Mouse (Mus musculus) brain, adult 2 months (tissue): ENCODE measurements at regions not wholly inside any gene's neighbourhood (a gene's known extent, or its start where the extent isn't known, plus 50 kb on each side); places are given as distances from the start of the nearest gene placed in this dataset.
A peak's percentile ranks its signal among the peaks of the same experiment; 100 is the strongest.
"Not testable (repeated sequence)": the region's sequence is repeated elsewhere in the genome, so short reads cannot be mapped to it uniquely, and the experiment has no call there.

ENCODE experiments used
- DNase-seq: peaks from one replicate; pipeline ENCODE4 v3.0.0; 2011; ENCODE audit warnings: low read depth, low spot score

- peak; percentile 19 for DNase-seq
Observed at GRCm38 (mm10) chr9:32940919-32941767, 305.1 kb downstream of the Ets1 start.

DNA sequence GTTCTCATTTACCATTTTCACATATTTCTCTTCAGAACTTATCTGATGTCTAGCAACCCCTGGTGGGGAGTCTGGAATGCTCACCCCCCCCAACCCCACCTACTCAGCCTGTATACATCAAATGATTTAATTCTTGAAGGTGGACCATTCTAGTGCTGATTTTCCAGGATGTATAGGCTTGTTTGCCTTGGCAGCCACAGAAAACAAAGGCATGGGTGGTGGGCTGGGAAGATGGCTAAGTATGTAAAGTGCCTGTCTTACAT, 305.7 kb downstream of the Ets1 start:
- no peak for DNase-seq

DNA sequence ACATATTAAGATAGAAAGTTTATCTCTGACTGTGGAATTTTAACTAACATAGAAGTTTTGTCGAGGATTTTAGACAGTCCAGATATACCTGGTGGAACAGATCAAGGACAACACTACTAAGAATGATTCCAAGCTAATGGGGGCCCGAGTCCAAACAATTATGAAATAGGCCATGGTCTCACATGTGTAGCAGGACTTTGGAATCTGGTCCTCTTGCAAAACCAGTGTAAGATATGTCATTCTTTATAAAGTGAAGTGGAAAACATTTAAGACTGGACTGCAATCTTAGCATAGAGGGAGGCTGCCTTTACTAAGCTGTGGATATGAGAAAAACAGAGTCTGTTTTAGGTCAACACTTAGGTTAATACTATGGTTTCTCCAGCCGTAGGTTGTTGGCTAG, 311.2 kb downstream of the Ets1 start:
- no peak for DNase-seq

DNA sequence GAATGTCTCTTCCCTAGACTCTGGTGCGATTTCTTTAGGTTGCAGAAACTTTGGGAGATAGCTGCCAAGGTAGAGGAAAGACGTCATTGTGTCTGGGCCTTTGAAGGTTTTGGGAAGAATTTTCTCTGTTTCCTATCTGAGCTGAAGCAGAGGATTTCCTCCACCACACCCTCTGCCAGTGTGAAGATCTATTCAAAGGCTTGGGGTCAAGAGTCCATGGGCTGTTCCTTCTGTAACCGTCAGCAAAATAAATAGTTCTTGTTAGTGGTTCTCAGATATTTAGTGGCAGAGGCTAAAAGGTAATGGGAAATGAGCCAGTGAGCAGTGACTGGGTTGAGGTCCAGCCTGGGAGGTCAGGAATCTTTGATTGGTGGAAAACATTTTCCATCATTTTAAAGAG, 313.0 kb downstream of the Ets1 start:
- no peak for DNase-seq

DNA sequence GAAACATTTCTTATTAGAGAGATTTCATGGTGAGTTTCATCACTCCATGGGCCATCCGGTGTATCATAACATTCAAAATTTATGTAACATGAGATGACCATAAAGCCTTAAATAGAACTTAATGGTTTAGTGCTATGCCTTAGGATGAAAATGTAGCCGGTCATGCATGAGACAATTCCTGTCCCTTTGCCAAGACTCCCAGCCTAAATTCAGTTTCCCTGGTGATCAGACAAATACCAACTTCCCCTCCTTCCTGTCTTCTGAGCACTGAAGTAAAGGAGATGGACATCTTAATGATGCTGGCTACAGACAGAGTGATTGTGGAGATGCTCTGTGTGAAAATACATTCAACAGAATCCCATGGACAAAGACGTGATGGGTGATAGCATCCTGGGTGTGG, 322.7 kb downstream of the Ets1 start:
- no peak for DNase-seq

- DNase-seq, result not testable (repeated sequence)
Observed at GRCm38 (mm10) chr9:32959468-32959867, 323.4 kb downstream of the Ets1 start.

- no peak for DNase-seq
Observed at GRCm38 (mm10) chr9:32962679-32963205, 326.7 kb downstream of the Ets1 start.

- DNase-seq, result no peak
Observed at GRCm38 (mm10) chr9:32968446-32968845, 332.4 kb downstream of the Ets1 start.

- DNase-seq, result no peak
Observed at GRCm38 (mm10) chr9:32971421-32971820, 335.4 kb downstream of the Ets1 start.

- DNase-seq, result no peak
Observed at GRCm38 (mm10) chr9:32971926-32972325, 335.9 kb downstream of the Ets1 start.

DNA sequence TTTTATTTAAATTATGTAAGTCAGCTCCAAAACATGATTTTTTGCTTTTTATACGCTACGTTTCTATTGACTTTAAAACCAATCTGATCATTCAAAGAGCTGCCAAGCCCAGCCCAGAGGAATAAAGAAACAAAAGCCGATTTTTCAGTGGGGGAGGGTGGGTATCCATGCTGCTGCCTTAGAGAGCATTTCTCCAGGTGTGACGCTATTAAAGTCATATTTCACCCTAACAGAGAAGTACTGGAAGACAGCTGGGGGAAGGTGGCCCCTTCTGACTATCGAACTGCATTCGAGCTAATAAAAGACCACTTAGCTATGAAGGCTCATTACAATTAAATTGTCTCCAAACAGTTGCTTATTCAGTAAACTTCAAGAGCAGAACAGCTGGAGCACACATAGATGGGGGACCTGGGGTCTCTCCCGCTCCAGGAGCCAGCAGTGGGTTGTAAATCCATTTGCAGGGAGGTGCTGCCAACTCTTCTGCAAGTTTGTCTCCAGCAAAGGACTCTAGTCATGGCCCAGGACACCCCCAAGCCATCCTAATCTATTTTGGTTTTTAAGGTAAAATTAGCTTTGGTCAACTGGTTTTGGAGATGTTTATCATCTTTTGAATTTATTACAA, 336.5 kb downstream of the Ets1 start:
- no peak for DNase-seq

- DNase-seq, result peak; percentile 1
Observed at GRCm38 (mm10) chr9:32977732-32978131, 341.7 kb downstream of the Ets1 start.

DNA sequence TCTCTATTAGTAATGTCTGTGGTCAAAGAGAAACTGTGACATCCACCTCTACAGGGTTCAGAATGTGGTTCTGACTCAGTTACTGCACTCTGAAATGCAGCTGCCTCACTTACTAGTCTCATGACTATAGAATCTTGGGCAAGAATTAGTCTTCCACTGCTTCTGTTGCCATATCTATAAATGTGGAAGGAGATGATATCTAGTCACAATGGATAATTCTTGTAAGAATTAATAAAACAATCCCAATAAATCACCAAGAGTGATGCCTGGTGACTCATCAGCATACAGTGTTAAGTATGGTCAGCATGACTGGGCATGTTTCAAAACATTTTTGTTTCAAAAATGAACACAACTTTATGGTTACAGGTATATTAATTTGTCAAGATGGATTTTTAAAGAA, 344.8 kb downstream of the Ets1 start:
- DNase-seq, result no peak

DNA sequence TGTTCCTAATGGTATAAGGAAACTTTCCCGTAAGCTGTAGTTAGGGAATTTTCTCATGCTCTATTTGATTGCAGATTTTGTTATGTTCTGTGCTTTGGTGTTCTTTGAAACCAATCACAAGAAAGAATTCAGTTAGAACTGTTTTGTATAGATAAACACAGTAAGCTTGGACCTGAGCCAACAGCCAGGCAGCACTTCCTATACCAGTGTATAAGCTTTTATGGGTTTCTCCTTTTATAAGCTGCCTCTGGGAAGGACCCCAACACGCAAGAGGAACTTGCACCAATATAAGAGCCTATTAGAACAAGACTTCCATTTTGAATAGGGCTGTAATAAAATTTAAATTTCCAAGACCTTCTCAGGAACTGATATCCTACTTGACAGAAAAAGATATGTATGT, 347.2 kb downstream of the Ets1 start:
- no peak for DNase-seq

DNA sequence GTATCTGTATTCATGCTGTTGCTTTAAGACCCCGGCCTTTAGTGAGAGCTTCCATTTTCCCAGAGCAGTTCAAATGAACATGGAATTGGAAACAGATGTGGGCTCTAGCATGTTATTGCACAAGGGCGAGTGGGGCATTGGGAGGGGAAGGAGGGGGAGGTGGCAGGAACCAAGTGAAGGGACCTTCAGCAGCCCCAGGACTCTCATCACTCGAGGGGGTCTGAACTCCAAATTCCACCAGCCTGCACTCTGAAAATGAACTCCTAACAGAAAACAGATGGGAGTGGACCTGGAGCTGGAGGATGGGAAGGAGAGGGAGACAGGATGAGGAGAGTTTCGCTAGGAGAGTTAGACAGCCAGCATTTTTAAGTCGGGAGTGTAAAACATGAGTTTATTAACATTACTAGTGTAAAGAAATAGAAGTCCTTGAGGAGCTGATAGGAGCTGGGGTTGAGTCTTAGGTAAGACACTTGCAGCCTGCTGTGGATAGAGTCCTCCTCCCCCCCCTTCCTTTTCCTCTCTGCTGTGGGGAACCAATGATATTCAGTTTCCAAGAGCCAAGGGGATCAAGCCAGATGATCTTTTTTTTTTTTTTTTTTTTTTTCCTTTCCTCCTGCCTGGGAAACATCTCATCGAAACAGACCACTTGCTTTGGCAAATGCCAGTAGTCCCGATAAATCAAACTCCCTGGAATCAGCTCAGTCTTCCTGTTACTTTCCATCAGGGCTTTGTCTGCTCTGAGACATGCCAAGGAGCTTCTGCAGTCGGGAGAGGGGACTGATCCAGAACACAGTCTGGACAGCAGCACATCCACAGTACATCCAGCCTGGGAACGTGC, 351.0 kb downstream of the Ets1 start:
- DNase-seq, result peak; percentile 1

- DNase-seq, result no peak
Observed at GRCm38 (mm10) chr9:32989006-32989405, 353.0 kb downstream of the Ets1 start.

DNA sequence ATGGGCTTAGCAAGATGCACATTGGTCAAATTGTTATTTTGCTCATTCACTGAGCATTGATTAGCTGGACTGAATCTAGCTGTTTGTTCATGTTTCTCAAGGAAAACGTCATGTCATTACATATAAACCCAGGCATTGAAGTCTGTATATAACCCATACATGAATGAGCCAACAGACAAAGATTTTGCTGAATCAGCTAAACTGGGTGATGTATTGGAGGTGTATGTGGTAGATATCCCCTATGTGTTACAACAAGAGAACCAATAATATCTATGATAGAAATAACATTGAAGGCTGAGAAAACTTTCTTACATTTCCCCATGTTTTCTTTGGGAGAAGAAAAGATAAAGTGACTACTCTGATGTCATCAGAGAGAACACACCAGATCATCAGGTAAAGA, 362.3 kb downstream of the Ets1 start:
- no peak for DNase-seq

- no peak for DNase-seq
Observed at GRCm38 (mm10) chr9:33000691-33001164, 364.7 kb downstream of the Ets1 start.

DNA sequence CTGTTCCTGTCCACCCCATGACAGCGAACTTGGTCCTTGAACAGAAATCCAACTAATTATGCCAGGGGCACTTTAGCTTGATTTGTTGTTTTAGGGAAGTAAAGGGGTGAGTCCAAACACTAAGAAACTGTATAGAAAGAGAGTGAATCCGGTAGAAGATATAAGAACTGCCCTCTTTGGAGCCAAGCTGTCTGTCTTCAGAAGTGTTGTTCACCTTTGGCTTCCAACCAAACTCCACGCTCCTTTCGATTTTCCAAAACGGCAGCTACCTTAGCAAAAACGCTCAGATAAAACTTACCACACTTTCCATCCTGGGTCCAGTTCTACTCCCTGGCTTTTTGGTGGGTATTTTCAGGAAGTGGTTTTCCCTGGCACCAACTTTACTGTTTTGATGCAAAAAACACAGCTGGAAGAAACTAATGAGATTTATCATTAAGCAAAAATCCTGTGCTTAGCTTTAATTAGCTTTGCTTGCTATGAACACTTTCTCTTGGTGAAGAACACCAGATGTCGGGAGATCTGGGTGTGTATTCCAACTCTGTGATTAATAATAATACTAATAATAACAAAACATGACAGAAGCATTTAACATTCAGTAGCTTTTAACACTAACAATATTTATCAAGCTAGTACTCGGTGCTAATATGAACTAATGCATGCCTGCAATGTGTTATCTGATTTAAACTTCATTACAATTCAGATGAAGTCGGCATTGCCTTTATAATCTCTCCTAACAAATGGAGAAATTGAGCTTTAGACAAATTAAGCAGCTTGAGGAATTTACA, 365.3 kb downstream of the Ets1 start:
- no peak for DNase-seq

DNA sequence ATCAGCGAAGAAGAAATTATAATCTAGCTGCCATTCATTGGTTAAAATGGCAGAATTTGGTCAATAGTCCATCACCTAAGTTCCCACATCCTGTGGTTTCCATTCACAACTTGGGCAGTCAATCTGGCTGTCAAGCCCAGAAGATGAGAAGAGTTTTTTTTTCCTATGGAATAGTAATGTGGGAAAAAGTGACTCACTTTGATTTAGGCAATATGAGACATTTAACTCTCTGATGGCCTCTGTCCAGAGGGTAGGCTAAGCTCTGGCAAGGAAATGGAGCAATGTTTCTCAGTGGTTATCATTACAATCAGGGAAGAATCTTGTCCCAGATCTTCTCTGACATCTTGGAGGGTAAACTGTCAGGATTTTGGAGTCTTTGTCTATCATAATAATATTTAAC, 367.9 kb downstream of the Ets1 start:
- no peak for DNase-seq

- no peak for DNase-seq
Observed at GRCm38 (mm10) chr9:33004536-33004935, 368.5 kb downstream of the Ets1 start.
